Mouse (Mus musculus) heart, postnatal 36 days (tissue): ENCODE data around the gene Bsdc1. TPM values are rescaled to one million over a fixed set of nuclear protein-coding genes. Genes with fewer than 3 reads are reported as not detected.
"Not testable (repeated sequence)": the region's sequence is repeated elsewhere in the genome, so short reads cannot be mapped to it uniquely, and the experiment has no call there.

ENCODE experiments used
- DNase-seq, 2 experiments: peaks; one replicate each; pipeline ENCODE4 v3.0.0; 2021 to 2022
- intact Hi-C: fragments of 180-260 bp; cut with DNase I; formaldehyde crosslinking; loops from one replicate; pipeline ENCODE4 v1.15.1; 2025
- total RNA-seq, 2 experiments: library from RNA; stranded (reverse); gene quantifications; 2 replicates each; pipeline ENCODE4 v1.2.3; 2021

The Bsdc1 gene
- total RNA-seq, 2 experiments from 2014 or later: 50.3 to 53.8 TPM

- intact Hi-C loops: no loop called here
Measured at GRCm38 (mm10) chr4:129510723-129511412, 49.5 kb downstream of the Bsdc1 start.

GRCm38 (mm10) chr4:129511413-129512096 lies 50.2 kb downstream of the Bsdc1 start:
- intact Hi-C loops: no loop called here
- DNase-seq: no peak

More at GRCm38 (mm10) chr4:129510723-129511412, 49.5 kb downstream of the Bsdc1 start:
- DNase-seq: no peak

DNA sequence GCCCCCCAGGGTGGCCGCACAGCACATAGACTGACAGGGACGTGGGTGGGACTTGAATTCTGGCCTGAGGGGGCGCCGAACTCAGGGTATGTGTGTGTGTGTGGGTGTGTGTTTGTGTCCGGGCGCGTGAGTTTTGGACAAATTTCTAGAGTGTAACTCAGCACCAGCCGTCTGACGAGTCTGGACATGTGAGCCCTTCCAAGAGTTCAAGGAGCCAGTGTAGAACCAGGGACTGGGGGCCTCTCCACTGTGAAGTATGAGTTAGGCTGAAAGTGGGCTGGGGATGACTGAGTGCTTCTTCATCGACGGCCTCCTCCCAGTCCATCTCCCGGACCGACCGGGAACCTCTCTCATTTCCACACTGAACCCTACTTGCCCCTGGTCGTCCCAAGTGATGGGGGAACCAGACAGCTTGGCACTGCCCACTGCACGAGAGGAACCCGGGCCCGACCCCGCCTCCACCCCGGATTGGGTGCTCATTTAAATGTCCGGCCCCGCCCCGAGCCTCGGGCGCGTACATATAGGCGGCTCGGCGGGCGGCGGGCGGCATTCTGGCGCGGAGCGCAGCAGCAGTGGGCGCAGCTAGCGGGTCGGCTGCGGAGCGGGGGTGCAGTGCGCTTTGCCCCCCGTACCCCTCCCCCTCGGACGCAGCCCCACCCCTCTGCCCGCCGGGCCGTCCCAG lies 51.8 kb downstream of the Bsdc1 start, which contains the start of gene Marcksl1:
Marcksl1 (plus strand) TSS at position 496 of the 682 bp plus-strand sequence.
- peak; percentile 79 to 83 for DNase-seq
- intact Hi-C loops: no loop called here

GRCm38 (mm10) chr4:129513891-129514290 lies 52.5 kb downstream of the Bsdc1 start:
- no peak for DNase-seq
- intact Hi-C loops: loop anchor here (1.0 kb wide), 1 partner anchor 19 kb away; no protein-coding TSS in a partner anchor

DNA sequence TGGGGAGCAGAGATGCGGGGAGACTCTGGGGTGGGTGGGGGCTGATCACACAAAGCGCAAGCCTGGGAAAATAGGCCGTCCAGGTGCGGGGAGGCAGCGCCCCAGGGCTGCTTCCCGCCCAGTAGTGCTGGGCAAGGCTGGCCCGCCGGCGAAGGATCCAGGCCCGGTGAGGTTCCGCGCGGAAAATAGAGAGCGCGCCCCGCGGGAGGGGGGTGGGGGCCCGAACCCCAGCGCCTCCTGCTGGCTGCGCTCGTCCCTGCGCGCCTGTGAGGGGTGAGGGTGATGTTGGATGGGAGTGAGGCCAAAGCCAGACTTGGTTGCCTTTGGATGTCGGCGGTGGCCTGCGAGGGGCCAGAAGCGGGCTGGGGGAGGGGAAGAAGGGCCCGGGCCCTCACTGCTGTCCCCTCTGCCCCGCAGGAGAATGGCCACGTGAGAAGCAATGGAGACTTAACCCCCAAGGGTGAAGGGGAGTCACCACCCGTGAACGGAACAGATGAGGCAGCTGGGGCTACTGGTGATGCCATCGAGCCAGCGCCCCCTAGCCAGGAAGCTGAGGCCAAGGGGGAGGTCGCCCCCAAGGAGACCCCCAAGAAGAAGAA lies 53.0 kb downstream of the Bsdc1 start:
- DNase-seq: peak; percentile 67 to 71
- intact Hi-C loops: loop anchor here (1.0 kb wide), 1 partner anchor 19 kb away; no protein-coding TSS in a partner anchor

- DNase-seq: no peak
- intact Hi-C loops: no loop called here
Measured at GRCm38 (mm10) chr4:129516925-129517324, 55.5 kb downstream of the Bsdc1 start.

- no peak for DNase-seq
- intact Hi-C loops: no loop called here
Measured at GRCm38 (mm10) chr4:129518519-129518918, 57.1 kb downstream of the Bsdc1 start.

DNA sequence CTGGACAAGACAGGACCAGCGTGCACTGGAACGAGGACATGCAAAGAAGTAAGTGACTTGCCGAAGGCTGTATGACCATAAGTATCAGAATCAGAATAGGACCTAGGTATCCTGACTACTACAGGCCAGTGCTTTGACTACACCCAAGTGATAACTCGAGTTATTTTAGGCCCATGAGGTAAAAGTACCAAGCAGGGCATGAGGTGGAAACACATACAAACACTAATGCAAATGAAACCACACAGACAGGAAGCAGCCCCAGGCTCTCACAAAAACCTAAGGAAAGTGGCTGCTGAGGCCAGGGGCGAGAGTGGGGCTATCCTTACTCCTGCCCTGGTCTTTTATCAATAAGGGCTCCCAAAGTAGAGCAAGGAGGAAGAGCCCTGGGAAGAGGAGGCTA lies 64.0 kb downstream of the Bsdc1 start:
- intact Hi-C loops: no loop called here

GRCm38 (mm10) chr4:129525889-129526288 lies 64.5 kb downstream of the Bsdc1 start:
- intact Hi-C loops: no loop called here
- no peak for DNase-seq

More for the DNA sequence above, 64.0 kb downstream of the Bsdc1 start:
- no peak for DNase-seq

DNA sequence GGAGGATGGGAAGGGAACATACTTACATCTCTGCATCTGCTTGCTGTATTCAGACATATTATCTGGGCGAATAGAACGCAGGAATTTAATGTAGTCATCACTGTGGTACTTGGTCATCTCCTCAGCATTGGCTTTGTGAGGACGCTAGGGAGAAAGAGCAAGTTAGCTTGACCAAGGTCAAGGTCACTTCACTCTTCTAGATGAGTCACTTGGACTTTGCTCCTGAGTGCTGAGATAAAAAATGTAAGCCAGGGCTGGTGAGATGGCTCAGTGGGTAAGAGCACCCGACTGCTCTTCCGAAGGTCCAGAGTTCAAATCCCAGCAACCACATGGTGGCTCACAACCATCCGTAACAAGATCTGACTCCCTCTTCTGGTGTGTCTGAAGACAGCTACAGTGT lies 67.5 kb downstream of the Bsdc1 start:
- DNase-seq, intact Hi-C loops: not testable (repeated sequence)

Other genes starting within 250 kb of the Bsdc1 start
- 1 to 10 TPM; 3.5 to 3.6 TPM for gene C77080, start 200.2 kb upstream of the Bsdc1 start, total RNA-seq
- 10 to 100 TPM; 15.8 to 17.1 TPM for gene Sync, start 174.0 kb upstream of the Bsdc1 start, total RNA-seq
- 10 to 100 TPM; 70.5 to 80.8 TPM for gene Rbbp4, start 126.2 kb upstream of the Bsdc1 start, total RNA-seq
- gene Zbtb8os, start 125.9 kb upstream of the Bsdc1 start, total RNA-seq: 10 to 100 TPM; 22.9 to 27.1 TPM
- 1 to 10 TPM; 3.3 to 4.1 TPM for gene Zbtb8a, start 83.5 kb upstream of the Bsdc1 start, total RNA-seq
- gene Zbtb8b, start 20.7 kb upstream of the Bsdc1 start, total RNA-seq: not detected
- gene Tssk3, start 29.4 kb downstream of the Bsdc1 start, total RNA-seq: not detected
- gene Fam229a, start 29.6 kb downstream of the Bsdc1 start, total RNA-seq: not detected
- 1 to 10 TPM; 4.4 to 5.7 TPM for gene Marcksl1, start 52.0 kb downstream of the Bsdc1 start, total RNA-seq
- 10 to 100 TPM; 17.7 to 21.1 TPM for gene Hdac1, start 81.1 kb downstream of the Bsdc1 start, total RNA-seq
- gene Lck, start 112.1 kb downstream of the Bsdc1 start, total RNA-seq: 1 to 10 TPM in 1 of 2 experiments, under 1 TPM in 1; 0.72 to 1.5 TPM
- under 1 TPM; 0.46 to 1.00 TPM for gene Fam167b, start 117.0 kb downstream of the Bsdc1 start, total RNA-seq
- 100 to 1,000 TPM; 125 to 129 TPM for gene Eif3i, start 139.1 kb downstream of the Bsdc1 start, total RNA-seq
- gene Tmem234, start 139.1 kb downstream of the Bsdc1 start, total RNA-seq: 10 to 100 TPM; 42.7 to 43.6 TPM
- under 1 TPM; 0.44 to 0.95 TPM for gene Dcdc2b, start 152.7 kb downstream of the Bsdc1 start, total RNA-seq
- 10 to 100 TPM; 14.4 to 18.7 TPM for gene Iqcc, start 157.5 kb downstream of the Bsdc1 start, total RNA-seq
- gene Ccdc28b, start 162.4 kb downstream of the Bsdc1 start, total RNA-seq: 10 to 100 TPM; 21.1 to 26.9 TPM
- gene Txlna, start 179.5 kb downstream of the Bsdc1 start, total RNA-seq: 10 to 100 TPM; 23.9 to 32.0 TPM
- 10 to 100 TPM; 63.3 to 73.1 TPM for gene Kpna6, start 211.2 kb downstream of the Bsdc1 start, total RNA-seq
- 1 to 10 TPM; 4.1 to 4.7 TPM for gene Tmem39b, start 235.3 kb downstream of the Bsdc1 start, total RNA-seq